Mouse (Mus musculus): ENCODE data around the gene Inhba. TPM values are rescaled to one million over a fixed set of nuclear protein-coding genes. Genes with fewer than 3 reads are reported as not detected.

Inhba gene
- polyA plus RNA-seq, 1 experiment from 2014 or later: 4.2 TPM

GRCm38 (mm10) chr13:16018807-16019510 is 7.3 kb downstream of the Inhba start:
- peak overlapping the region; percentile 15 for H3K4me3 ChIP-seq (replicated peaks; ENCODE audit: low read length)
- peaks cover 3% of the 10 kb centered on the region; the same call in 1 of the 2 replicates for H3K27me3 ChIP-seq (ENCODE audit: control insufficient read depth, insufficient read depth, low read length)
- no peak overlapping the region for H3K9ac ChIP-seq (ENCODE audit: low read length)
- no peak overlapping the region for H3K27ac ChIP-seq (ENCODE audit: low read length)
- 62% methylated on average over 3 of the region's 3 CpGs for WGBS
- H3K9me3 ChIP-seq (replicated peaks; ENCODE audit: control insufficient read depth, low read length): no peaks in the 10 kb centered on the region
- no peaks in the 10 kb centered on the region for H3K36me3 ChIP-seq (ENCODE audit: control insufficient read depth, insufficient read depth, low read length)
- H3K4me1 ChIP-seq (ENCODE audit: control insufficient read depth, insufficient read depth, low read length): 0 out of 2 replicates have a peak, but pooled peaks cover 3% of the 10 kb centered on the region
- peak overlapping the region; percentile 80; the same call in 1 of the 2 replicates for H3K4me2 ChIP-seq (ENCODE audit: low read depth, low read length)
- ATAC-seq (ENCODE audit: insufficient read depth, low FRiP score): no peak

DNA sequence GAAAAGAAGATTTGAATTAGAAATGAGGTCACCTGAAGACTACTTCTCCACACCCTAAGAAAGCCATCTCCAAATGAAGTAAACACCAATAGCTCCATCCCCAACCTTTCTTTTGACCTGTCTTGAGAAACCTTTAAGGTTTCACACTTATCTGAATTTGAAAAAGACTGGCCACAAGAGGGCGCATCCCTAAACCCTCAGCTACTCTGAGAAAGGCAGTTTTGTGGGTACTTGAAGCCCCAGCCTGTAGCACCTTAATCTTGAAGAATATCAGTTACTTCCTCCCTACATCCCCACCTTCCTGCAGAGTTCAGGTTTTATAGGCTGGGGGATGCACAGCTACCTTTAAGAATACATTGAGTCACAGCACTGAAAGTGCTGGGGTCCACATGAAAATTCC is 9.0 kb downstream of the Inhba start:
- 7% methylated on average over 1 of the region's 1 CpGs for WGBS
- H3K4me1 ChIP-seq (ENCODE audit: control insufficient read depth, insufficient read depth, low read length): 0 out of 2 replicates have a peak, but pooled peaks cover 3% of the 10 kb centered on the region
- no peaks in the 10 kb centered on the region for H3K36me3 ChIP-seq (ENCODE audit: control insufficient read depth, insufficient read depth, low read length)
- no peaks in the 10 kb centered on the region for H3K9me3 ChIP-seq (replicated peaks; ENCODE audit: control insufficient read depth, low read length)
- no peak for ATAC-seq (ENCODE audit: insufficient read depth, low FRiP score)
- H3K4me3 ChIP-seq (replicated peaks; ENCODE audit: low read length): no peak overlapping the region
- H3K27ac ChIP-seq (ENCODE audit: low read length): no peak overlapping the region
- H3K27me3 ChIP-seq (ENCODE audit: control insufficient read depth, insufficient read depth, low read length): peaks cover 3% of the 10 kb centered on the region; the same call in 1 of the 2 replicates
- no peak overlapping the region for H3K9ac ChIP-seq (ENCODE audit: low read length)
- no peak overlapping the region for H3K4me2 ChIP-seq (ENCODE audit: low read depth, low read length)

- Histone ChIP-seq H3K4me2 (ENCODE audit: low read depth, low read length) (no peak overlapping the region), H3K4me1 (ENCODE audit: control insufficient read depth, insufficient read depth, low read length) (0 out of 2 replicates have a peak, but pooled peaks cover 3% of the 10 kb centered on the region), H3K9me3 (replicated peaks; ENCODE audit: control insufficient read depth, low read length) (no peaks in the 10 kb centered on the region), H3K27ac (ENCODE audit: low read length) (no peak overlapping the region), H3K27me3 (ENCODE audit: control insufficient read depth, insufficient read depth, low read length) (peaks cover 3% of the 10 kb centered on the region; the same call in 1 of the 2 replicates), H3K36me3 (ENCODE audit: control insufficient read depth, insufficient read depth, low read length) (no peaks in the 10 kb centered on the region), H3K4me3 (replicated peaks; ENCODE audit: low read length) (no peak overlapping the region), H3K9ac (ENCODE audit: low read length) (no peak overlapping the region)
- WGBS: 41% methylated on average over 6 of the region's 6 CpGs
- no peak for ATAC-seq (ENCODE audit: insufficient read depth, low FRiP score)
These were observed 9.5 kb downstream of the Inhba start for GRCm38 (mm10) chr13:16021181-16021580.

DNA sequence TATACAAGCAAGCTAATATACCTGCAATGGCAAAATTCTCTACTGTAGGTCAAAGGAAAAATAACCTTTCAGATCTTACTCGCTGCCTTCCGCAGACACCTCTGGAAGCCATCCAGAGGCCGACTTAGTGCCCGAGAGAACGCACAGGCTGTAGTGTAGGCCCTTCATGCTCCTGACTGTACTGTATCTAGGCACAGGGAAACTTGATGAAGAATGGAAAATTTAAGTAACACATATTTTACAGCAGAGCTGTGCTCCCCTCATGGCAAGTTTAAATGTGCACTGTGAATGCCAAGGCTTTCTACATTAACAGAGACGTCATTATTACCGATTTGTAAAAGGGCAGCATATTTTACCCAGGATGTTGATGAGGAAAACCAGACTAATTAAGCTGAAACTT is 10.2 kb downstream of the Inhba start:
- no peak overlapping the region for H3K9ac ChIP-seq (ENCODE audit: low read length)
- 81% methylated on average over 7 of the region's 7 CpGs for WGBS
- H3K27ac ChIP-seq (ENCODE audit: low read length): no peak overlapping the region
- H3K36me3 ChIP-seq (ENCODE audit: control insufficient read depth, insufficient read depth, low read length): no peaks in the 10 kb centered on the region
- H3K27me3 ChIP-seq (ENCODE audit: control insufficient read depth, insufficient read depth, low read length): peaks cover 3% of the 10 kb centered on the region; the same call in 1 of the 2 replicates
- H3K4me1 ChIP-seq (ENCODE audit: control insufficient read depth, insufficient read depth, low read length): 0 out of 2 replicates have a peak, but pooled peaks cover 3% of the 10 kb centered on the region
- ATAC-seq (ENCODE audit: insufficient read depth, low FRiP score): no peak
- no peaks in the 10 kb centered on the region for H3K9me3 ChIP-seq (replicated peaks; ENCODE audit: control insufficient read depth, low read length)
- H3K4me2 ChIP-seq (ENCODE audit: low read depth, low read length): no peak overlapping the region
- no peak overlapping the region for H3K4me3 ChIP-seq (replicated peaks; ENCODE audit: low read length)

DNA sequence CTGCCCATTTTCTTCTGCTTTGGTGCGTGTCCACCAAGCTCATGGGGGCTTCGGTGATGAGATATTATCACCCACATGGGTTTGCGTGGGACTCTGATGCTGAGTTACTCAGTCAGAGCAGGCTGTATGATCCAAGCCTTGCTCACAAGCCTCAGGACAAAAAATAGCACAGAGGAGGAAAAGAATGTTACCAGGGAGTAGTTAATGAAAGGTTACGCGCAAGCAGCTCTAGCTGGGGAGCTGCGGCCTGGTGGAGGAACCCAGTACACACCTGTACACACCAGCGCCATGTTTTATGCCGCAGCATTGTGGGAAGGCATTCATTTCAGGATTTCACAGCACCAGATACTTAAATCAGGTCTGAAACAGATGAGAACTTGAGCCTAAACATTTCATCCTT is 10.9 kb downstream of the Inhba start:
- Histone ChIP-seq H3K4me2 (ENCODE audit: low read depth, low read length) (no peak overlapping the region), H3K9ac (ENCODE audit: low read length) (no peak overlapping the region), H3K27me3 (ENCODE audit: control insufficient read depth, insufficient read depth, low read length) (peaks cover 3% of the 10 kb centered on the region; the same call in 1 of the 2 replicates), H3K4me3 (replicated peaks; ENCODE audit: low read length) (no peak overlapping the region), H3K27ac (ENCODE audit: low read length) (no peak overlapping the region), H3K9me3 (replicated peaks; ENCODE audit: control insufficient read depth, low read length) (no peaks in the 10 kb centered on the region), H3K4me1 (ENCODE audit: control insufficient read depth, insufficient read depth, low read length) (no peaks in the 10 kb centered on the region), H3K36me3 (ENCODE audit: control insufficient read depth, insufficient read depth, low read length) (no peaks in the 10 kb centered on the region)
- WGBS: 94% methylated on average over 8 of the region's 8 CpGs
- no peak for ATAC-seq (ENCODE audit: insufficient read depth, low FRiP score)

DNA sequence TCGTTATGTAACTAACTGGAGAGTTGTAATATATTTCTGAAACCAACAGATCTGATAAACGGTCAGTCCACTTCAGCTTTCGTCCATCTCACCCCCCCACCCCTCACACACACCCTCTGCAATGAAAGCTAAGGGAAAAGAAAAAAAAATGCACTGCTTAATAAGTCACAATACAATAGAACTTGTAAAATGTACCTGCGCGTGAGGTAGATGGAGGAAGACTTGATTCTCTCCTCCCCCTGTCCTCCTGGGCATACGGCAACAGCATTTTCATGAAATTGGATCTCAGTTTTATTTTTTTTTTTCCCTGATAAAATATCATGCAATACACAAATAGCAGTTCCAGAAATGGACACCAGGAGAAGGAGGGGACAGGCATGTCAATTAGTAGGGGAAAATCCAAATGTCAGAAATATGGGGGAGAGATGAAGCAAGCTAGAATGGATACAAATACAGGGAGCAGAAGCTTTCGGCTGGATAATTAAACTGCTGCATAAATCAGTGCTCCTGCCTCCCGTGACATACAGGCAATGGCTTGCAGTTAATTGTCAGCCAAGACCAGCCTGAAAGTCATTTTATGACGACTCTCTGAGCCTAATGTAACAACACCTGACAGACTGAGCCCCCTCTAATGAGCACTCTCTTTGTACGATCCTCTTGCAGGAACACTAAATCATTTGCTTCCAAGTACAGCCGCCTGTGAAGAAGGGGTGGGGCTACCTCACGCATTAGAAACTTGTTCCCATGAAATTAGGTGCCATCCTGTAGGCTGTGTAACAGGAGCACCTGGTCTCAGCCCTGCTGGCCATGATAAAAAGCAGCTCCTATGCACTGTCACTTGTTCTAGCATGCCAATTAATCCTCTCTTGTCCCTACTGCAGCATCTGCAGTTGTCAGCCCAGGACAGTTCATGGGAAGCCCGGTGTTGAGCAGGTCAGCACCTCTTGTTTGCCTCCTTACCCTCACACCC is 11.7 kb downstream of the Inhba start:
- no peaks in the 10 kb centered on the region for H3K9me3 ChIP-seq (replicated peaks; ENCODE audit: control insufficient read depth, low read length)
- H3K27me3 ChIP-seq (ENCODE audit: control insufficient read depth, insufficient read depth, low read length): peaks cover 2% of the 10 kb centered on the region; the same call in 1 of the 2 replicates
- H3K9ac ChIP-seq (ENCODE audit: low read length): no peak overlapping the region
- no peak for ATAC-seq (ENCODE audit: insufficient read depth, low FRiP score)
- H3K4me1 ChIP-seq (ENCODE audit: control insufficient read depth, insufficient read depth, low read length): no peaks in the 10 kb centered on the region
- H3K36me3 ChIP-seq (ENCODE audit: control insufficient read depth, insufficient read depth, low read length): no peaks in the 10 kb centered on the region
- H3K4me2 ChIP-seq (ENCODE audit: low read depth, low read length): no peak overlapping the region
- no peak overlapping the region for H3K27ac ChIP-seq (ENCODE audit: low read length)
- no peak overlapping the region for H3K4me3 ChIP-seq (replicated peaks; ENCODE audit: low read length)
- WGBS: 49% methylated on average over 13 of the region's 13 CpGs

DNA sequence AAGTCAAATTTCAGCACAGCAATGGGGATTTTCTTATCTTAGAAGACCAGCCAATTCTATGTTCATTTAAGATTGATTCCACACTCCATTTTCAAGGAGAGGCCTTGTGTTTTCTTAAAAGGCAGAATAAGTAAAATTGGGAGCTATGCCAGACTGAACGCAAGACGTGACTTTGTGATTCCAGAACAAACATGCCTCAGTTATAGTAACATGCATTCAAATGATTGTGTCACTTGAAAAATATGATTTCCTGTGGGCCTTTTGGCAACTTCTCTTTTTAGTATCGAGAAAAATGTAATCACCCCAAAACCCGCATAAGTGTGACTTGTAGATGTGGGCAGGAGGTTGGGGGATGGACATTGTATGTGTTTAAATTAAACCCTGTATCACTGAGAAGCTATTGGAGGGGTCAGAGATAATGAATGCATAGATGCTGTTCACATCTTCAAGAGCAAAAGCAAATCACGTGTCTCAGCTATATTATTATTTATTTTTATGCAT is 19.0 kb downstream of the Inhba start:
- Histone ChIP-seq H3K36me3 (ENCODE audit: control insufficient read depth, insufficient read depth, low read length) (no peaks in the 10 kb centered on the region), H3K27ac (ENCODE audit: low read length) (no peak overlapping the region), H3K4me2 (ENCODE audit: low read depth, low read length) (no peak overlapping the region), H3K9ac (ENCODE audit: low read length) (no peak overlapping the region), H3K4me1 (ENCODE audit: control insufficient read depth, insufficient read depth, low read length) (no peaks in the 10 kb centered on the region), H3K4me3 (replicated peaks; ENCODE audit: low read length) (no peak overlapping the region), H3K27me3 (ENCODE audit: control insufficient read depth, insufficient read depth, low read length) (no peaks in the 10 kb centered on the region), H3K9me3 (replicated peaks; ENCODE audit: control insufficient read depth, low read length) (no peaks in the 10 kb centered on the region)
- WGBS: 52% methylated on average over 5 of the region's 5 CpGs
- no peak for ATAC-seq (ENCODE audit: insufficient read depth, low FRiP score)

GRCm38 (mm10) chr13:16032425-16032824 is 20.8 kb downstream of the Inhba start:
- ATAC-seq (ENCODE audit: insufficient read depth, low FRiP score): no peak
- no peaks in the 10 kb centered on the region for H3K36me3 ChIP-seq (ENCODE audit: control insufficient read depth, insufficient read depth, low read length)
- H3K27ac ChIP-seq (ENCODE audit: low read length): no peak overlapping the region
- no peaks in the 10 kb centered on the region for H3K4me1 ChIP-seq (ENCODE audit: control insufficient read depth, insufficient read depth, low read length)
- no peak overlapping the region for H3K9ac ChIP-seq (ENCODE audit: low read length)
- no peak overlapping the region for H3K4me3 ChIP-seq (replicated peaks; ENCODE audit: low read length)
- H3K27me3 ChIP-seq (ENCODE audit: control insufficient read depth, insufficient read depth, low read length): no peaks in the 10 kb centered on the region
- H3K9me3 ChIP-seq (replicated peaks; ENCODE audit: control insufficient read depth, low read length): no peaks in the 10 kb centered on the region
- H3K4me2 ChIP-seq (ENCODE audit: low read depth, low read length): no peak overlapping the region

Data from stomach, embryonic 16.5 days (tissue).